Mouse (Mus musculus): ENCODE results near the gene Kif5c.

- TF ChIP-seq POLR2A (IDR thresholded peaks at IDR 0.05; ENCODE audit: low read depth, low read length) (no peak), CTCF (IDR thresholded peaks at IDR 0.05; ENCODE audit: extremely low read depth, insufficient read length, insufficient replicate concordance, low read depth, low read length) (no peak)
Observed at GRCm38 (mm10) chr2:49719854-49720253, 100.8 kb downstream of the Kif5c start.
